Mouse (Mus musculus) CH12.LX (cell line): ENCODE results near the gene Rtkn2. TPM values are rescaled to one million over a fixed set of nuclear protein-coding genes. Genes with fewer than 3 reads are reported as not detected.
A peak's percentile ranks its signal among the peaks of the same experiment; 100 is the strongest.

Experiments used
- DNase-seq: peaks from one replicate; pipeline ENCODE4 v3.0.0-alpha.2; 2013; ENCODE audit errors: extremely low read depth
- H3K27ac ChIP-seq: 2 replicates; pipeline ENCODE4 v1.5.1; 2012; ENCODE audit warnings: low read depth, mild to moderate bottlenecking, control low read depth, moderate library complexity; ENCODE audit not compliant: insufficient read depth
- H3K27me3 ChIP-seq: replicated peaks from 2 replicates; pipeline ENCODE3; 2012; ENCODE audit warnings: inconsistent platforms
- H3K36me3 ChIP-seq, 2 experiments: replicated peaks in 1 of 2; 2 replicates each; pipeline versions ENCODE3 to v1.6.1; 2012; ENCODE audit warnings: inconsistent platforms in 1 of 2, low read length in 1 of 2, mild to moderate bottlenecking in 1 of 2, mixed read lengths in 1 of 2, moderate library complexity in 1 of 2; ENCODE audit not compliant: control insufficient read depth in 1 of 2, insufficient read depth in 1 of 2
- H3K4me1 ChIP-seq, 2 experiments: 2 replicates each; pipeline ENCODE4 v1.6.1; 2012; ENCODE audit warnings: inconsistent platforms in 1 of 2, moderate library complexity in 1 of 2; ENCODE audit not compliant: insufficient read depth in 2 of 2, control insufficient read depth in 1 of 2
- H3K4me2 ChIP-seq: 2 replicates; pipeline ENCODE4 v1.6.1; 2012; ENCODE audit warnings: low read depth, mild to moderate bottlenecking, control low read depth; ENCODE audit not compliant: poor library complexity, insufficient read depth, severe bottlenecking
- H3K4me3 ChIP-seq, 3 experiments: fragments of 150-350 bp in 1 of 3; sonication (generic) in 1 of 3; replicated peaks in 1 of 3; 2 replicates each; pipeline versions ENCODE3 to v1.5.1; 2011 to 2012; ENCODE audit warnings: low read depth in 2 of 3, low read length in 2 of 3, mild to moderate bottlenecking in 2 of 3, moderate library complexity in 2 of 3, control low read depth in 1 of 3, improper control_type of control experiment in 1 of 3, inconsistent platforms in 1 of 3, mixed read lengths in 1 of 3; ENCODE audit not compliant: poor library complexity in 1 of 3
- H3K79me2 ChIP-seq: replicated peaks from 2 replicates; pipeline ENCODE4 v1.6.1; 2012; ENCODE audit warnings: mild to moderate bottlenecking, moderate library complexity; ENCODE audit not compliant: control insufficient read depth, poor library complexity, insufficient read depth, severe bottlenecking; ENCODE audit errors: extremely low read depth
- H3K9ac ChIP-seq: 2 replicates; pipeline ENCODE4 v1.6.1; 2012; ENCODE audit warnings: low read depth, mild to moderate bottlenecking, control low read depth, moderate library complexity; ENCODE audit not compliant: insufficient read depth
- H3K9me3 ChIP-seq: replicated peaks from 2 replicates; pipeline ENCODE3; 2012; ENCODE audit warnings: low read length, inconsistent platforms, mixed read lengths
- CHD1 ChIP-seq: IDR thresholded peaks from 2 replicates; pipeline ENCODE4 v1.6.1; 2012; ENCODE audit warnings: low read depth, low read length, improper control_type of control experiment, inconsistent platforms
- CHD2 ChIP-seq: IDR thresholded peaks from 2 replicates; pipeline ENCODE4 v1.6.1; 2011; ENCODE audit warnings: low read length, improper control_type of control experiment
- E2F4 ChIP-seq: IDR thresholded peaks from 2 replicates; pipeline ENCODE4 v1.6.1; 2011; ENCODE audit warnings: low read depth, low read length, improper control_type of control experiment; ENCODE audit not compliant: insufficient replicate concordance
- ELF1 ChIP-seq: IDR thresholded peaks from 2 replicates; pipeline ENCODE4 v1.6.1; 2014; ENCODE audit warnings: low read depth, mild to moderate bottlenecking, inconsistent platforms, low read length, improper control_type of control experiment
- EP300 ChIP-seq: IDR thresholded peaks from 2 replicates; pipeline ENCODE4 v1.6.1; 2011; ENCODE audit warnings: low read length, improper control_type of control experiment
- ETS1 ChIP-seq: conservative IDR thresholded peaks from 2 replicates; pipeline ENCODE4 v1.6.1; 2012; ENCODE audit warnings: low read depth, mild to moderate bottlenecking, inconsistent platforms, low read length, improper control_type of control experiment, moderate library complexity
- GABPA ChIP-seq: IDR thresholded peaks from 2 replicates; pipeline ENCODE4 v1.6.1; 2012; ENCODE audit warnings: low read depth, low read length, improper control_type of control experiment, inconsistent platforms; ENCODE audit not compliant: insufficient replicate concordance
- HCFC1 ChIP-seq: IDR thresholded peaks from 2 replicates; pipeline ENCODE4 v1.6.1; 2012; ENCODE audit warnings: low read depth, mild to moderate bottlenecking, inconsistent platforms, low read length, improper control_type of control experiment
- IRF4 ChIP-seq: IDR thresholded peaks from 2 replicates; pipeline ENCODE4 v1.6.1; 2014; ENCODE audit warnings: low read depth, mild to moderate bottlenecking, inconsistent platforms, low read length, improper control_type of control experiment
- JUN ChIP-seq: IDR thresholded peaks from 2 replicates; pipeline ENCODE4 v1.6.1; 2011; ENCODE audit warnings: low read depth, mild to moderate bottlenecking, low read length, improper control_type of control experiment, moderate library complexity; ENCODE audit not compliant: insufficient read depth
- JUND ChIP-seq: conservative IDR thresholded peaks from 2 replicates; pipeline ENCODE4 v1.6.1; 2011; ENCODE audit warnings: low read depth, low read length, improper control_type of control experiment
- KAT2A ChIP-seq: IDR thresholded peaks from 2 replicates; pipeline ENCODE4 v1.6.1; 2012; ENCODE audit warnings: low read length, improper control_type of control experiment, inconsistent platforms; ENCODE audit not compliant: insufficient replicate concordance
- MAFK ChIP-seq: IDR thresholded peaks from 2 replicates; pipeline ENCODE4 v1.6.1; 2011; ENCODE audit warnings: low read length, improper control_type of control experiment; ENCODE audit not compliant: insufficient replicate concordance
- MAX ChIP-seq: IDR thresholded peaks from 2 replicates; pipeline ENCODE4 v1.6.1; 2011; ENCODE audit warnings: low read length, improper control_type of control experiment
- MAZ ChIP-seq: IDR thresholded peaks from 2 replicates; pipeline ENCODE4 v1.6.1; 2012; ENCODE audit warnings: low read depth, mild to moderate bottlenecking, inconsistent platforms, low read length, improper control_type of control experiment, moderate library complexity
- MEF2A ChIP-seq: IDR thresholded peaks from 2 replicates; pipeline ENCODE4 v1.6.1; 2014; ENCODE audit warnings: low read depth, mild to moderate bottlenecking, inconsistent platforms, low read length, improper control_type of control experiment, borderline replicate concordance
- MYC ChIP-seq: IDR thresholded peaks from 2 replicates; pipeline ENCODE4 v1.6.1; 2011; ENCODE audit warnings: low read depth, mild to moderate bottlenecking, improper control_type of control experiment, low read length
- NELFE ChIP-seq: IDR thresholded peaks from 2 replicates; pipeline ENCODE4 v1.6.1; 2011; ENCODE audit warnings: low read depth, low read length, improper control_type of control experiment
- NRF1 ChIP-seq: IDR thresholded peaks from 2 replicates; pipeline ENCODE4 v1.6.1; 2014; ENCODE audit warnings: low read depth, mild to moderate bottlenecking, inconsistent platforms, low read length, improper control_type of control experiment, moderate library complexity
- PAX5 ChIP-seq: IDR thresholded peaks from 2 replicates; pipeline ENCODE4 v1.6.1; 2012; ENCODE audit warnings: low read length, inconsistent platforms, mixed read lengths
- POLR2A ChIP-seq: IDR thresholded peaks from 2 replicates; pipeline ENCODE4 v1.6.1; 2011; ENCODE audit warnings: low read depth, mild to moderate bottlenecking, improper control_type of control experiment, low read length
- POLR2AphosphoS2 ChIP-seq: IDR thresholded peaks from 2 replicates; pipeline ENCODE4 v1.6.1; 2011; ENCODE audit warnings: low read depth, low read length, improper control_type of control experiment
- RAD21 ChIP-seq: IDR thresholded peaks from 2 replicates; pipeline ENCODE4 v1.6.1; 2011; ENCODE audit warnings: low read depth, mild to moderate bottlenecking, low read length, improper control_type of control experiment, moderate library complexity
- SIN3A ChIP-seq: IDR thresholded peaks from 2 replicates; pipeline ENCODE4 v1.6.1; 2012; ENCODE audit warnings: low read length, improper control_type of control experiment, inconsistent platforms
- SMC3 ChIP-seq: IDR thresholded peaks from 2 replicates; pipeline ENCODE4 v1.6.1; 2011; ENCODE audit warnings: low read depth, low read length, improper control_type of control experiment
- TBP ChIP-seq: conservative IDR thresholded peaks from 2 replicates; pipeline ENCODE4 v1.6.1; 2011; ENCODE audit warnings: low read depth, low read length, improper control_type of control experiment
- TCF12 ChIP-seq: IDR thresholded peaks from 2 replicates; pipeline ENCODE4 v1.6.1; 2014; ENCODE audit warnings: low read depth, mild to moderate bottlenecking, inconsistent platforms, low read length, improper control_type of control experiment
- USF1 ChIP-seq: IDR thresholded peaks from 2 replicates; pipeline ENCODE4 v1.6.1; 2014; ENCODE audit warnings: low read depth, mild to moderate bottlenecking, inconsistent platforms, low read length, improper control_type of control experiment
- USF2 ChIP-seq: conservative IDR thresholded peaks from 2 replicates; pipeline ENCODE4 v1.6.1; 2011; ENCODE audit warnings: low read depth, low read length, improper control_type of control experiment
- ZNF384 ChIP-seq: IDR thresholded peaks from 2 replicates; pipeline ENCODE4 v1.6.1; 2012; ENCODE audit warnings: low read depth, low read length, improper control_type of control experiment, inconsistent platforms
- dilution Hi-C: fragments of 300-500 bp; cut with MboI; formaldehyde crosslinking; loops from 2 replicates; pipeline ENCODE4 v1.14.3; 2020; ENCODE audit warnings: low sequenced_read_pairs; ENCODE audit not compliant: extremely low pct_unique_long_range_greater_than_20kb, extremely low pct_ligation_motif_present
- in situ Hi-C: fragments of 300-500 bp; cut with MboI; formaldehyde crosslinking; loops from 3 replicates; pipeline ENCODE4 v1.14.3; 2019; ENCODE audit warnings: low sequenced_read_pairs, low pct_ligation_motif_present, low pct_unique_long_range_greater_than_20kb, mixed read lengths
- polyA plus RNA-seq: library from polyadenylated mRNA; unstranded; fragments of >175 nt; gene quantifications from 2 replicates; pipeline ENCODE4 v1.2.1, GENCODE M21; 2012; ENCODE audit warnings: low read depth; ENCODE audit not compliant: insufficient read length
- total RNA-seq, 2 experiments: library from RNA; depleted of rRNA; stranded (reverse); fragments of 300-350 nt in 1 of 2; fragments of >200 nt in 1 of 2; gene quantifications; 2 replicates each; pipeline ENCODE4 v1.2.3; 2012 to 2014

Rtkn2 gene
- total and polyA plus RNA-seq, 3 experiments = 0.59 to 0.93 (median 0.59) TPM

- Histone ChIP-seq H3K4me2 (peak overlapping the region; percentile 60), H3K4me3 (peak overlapping the region in 2 of 3 experiments; percentile 28 to 57), H3K36me3 (no peaks in the 10 kb centered on the region), H3K27me3 (no peaks in the 10 kb centered on the region), H3K27ac (peak overlapping the region; percentile 92), H3K79me2 (no peaks in the 10 kb centered on the region), H3K4me1 (peaks cover 9 to 25% of the 10 kb centered on the region in 2 experiments; a peak in 3 of 4 replicates), H3K9ac (peak overlapping the region; percentile 58), H3K9me3 (no peaks in the 10 kb centered on the region)
- no peak for DNase-seq
- dilution Hi-C loops (no loop called here), in situ Hi-C loops (no loop called here)
- no peak for TF ChIP-seq POLR2A
- no peak for TF ChIP-seq USF2
- no peak for TF ChIP-seq USF1
- TF ChIP-seq TCF12 = no peak
- TF ChIP-seq KAT2A = no peak
- TF ChIP-seq NELFE = no peak
- no peak for TF ChIP-seq SMC3
- no peak for TF ChIP-seq MAFK
- no peak for TF ChIP-seq RAD21
- TF ChIP-seq POLR2AphosphoS2 = no peak
- no peak for TF ChIP-seq MYC
- TF ChIP-seq GABPA = no peak
- no peak for TF ChIP-seq E2F4
- peak; percentile 37 for TF ChIP-seq HCFC1
- peak; percentile 52 for TF ChIP-seq ELF1
- TF ChIP-seq TBP = no peak
- no peak for TF ChIP-seq JUN
- TF ChIP-seq JUND = no peak
- no peak for TF ChIP-seq MAZ
- no peak for TF ChIP-seq MAX
- TF ChIP-seq CHD1 = no peak
- no peak for TF ChIP-seq CHD2
- no peak for TF ChIP-seq ZNF384
- TF ChIP-seq ETS1 = no peak
- peak; percentile 48 for TF ChIP-seq NRF1
- no peak for TF ChIP-seq PAX5
- no peak for TF ChIP-seq MEF2A
- TF ChIP-seq IRF4 = no peak
- TF ChIP-seq EP300 = 0 out of 2 replicates have a peak, but pooled peaks have one; percentile 0
- TF ChIP-seq SIN3A = peak; percentile 9; the same call in 1 of the 2 replicates
Observed at GRCm38 (mm10) chr10:68035707-68036367, 56.5 kb downstream of the Rtkn2 start.
